Mouse (Mus musculus) stomach, postnatal 0 days (tissue): ENCODE measurements at regions not wholly inside any gene's neighbourhood (a gene's known extent, or its start where the extent isn't known, plus 50 kb on each side); places are given as distances from the start of the nearest gene placed in this dataset.
A peak's percentile ranks its signal among the peaks of the same experiment; 100 is the strongest.

Experiments
- CTCF ChIP-seq: IDR thresholded peaks from 2 replicates; pipeline ENCODE4 v1.5.1; 2016; ENCODE audit warnings: antibody characterized with exemption, low read depth, mild to moderate bottlenecking, moderate library complexity
- EP300 ChIP-seq: optimal IDR thresholded peaks from 2 replicates; pipeline ENCODE3; 2016; ENCODE audit warnings: antibody characterized with exemption

- TF ChIP-seq EP300 = no peak
- TF ChIP-seq CTCF = 0 out of 2 replicates have a peak, but pooled peaks have one; percentile 11
These were observed 173.3 kb upstream of the A230072I06Rik start for GRCm38 (mm10) chr8:12105106-12105901.
